Mouse (Mus musculus): Measurements from ENCODE around the gene Hnrnpr. TPM values are rescaled to one million over a fixed set of nuclear protein-coding genes. Genes with fewer than 3 reads are reported as not detected.

The Hnrnpr gene
- polyA plus RNA-seq, 1 experiment from 2014 or later: 182 TPM

GRCm38 (mm10) chr4:136357026-136357425 is 46.3 kb downstream of the Hnrnpr start:
- Histone ChIP-seq H3K4me2 (no peak overlapping the region), H3K27me3 (replicated peaks) (no peaks in the 10 kb centered on the region), H3K9me3 (replicated peaks) (no peaks in the 10 kb centered on the region), H3K4me3 (replicated peaks) (no peak overlapping the region), H3K4me1 (no peaks in the 10 kb centered on the region), H3K27ac (replicated peaks) (no peak overlapping the region), H3K9ac (replicated peaks) (no peak overlapping the region), H3K36me3 (peaks cover 37% of the 10 kb centered on the region)
- 85% methylated on average over 6 of the region's 6 CpGs for WGBS
- ATAC-seq (ENCODE audit: low FRiP score): no peak

DNA sequence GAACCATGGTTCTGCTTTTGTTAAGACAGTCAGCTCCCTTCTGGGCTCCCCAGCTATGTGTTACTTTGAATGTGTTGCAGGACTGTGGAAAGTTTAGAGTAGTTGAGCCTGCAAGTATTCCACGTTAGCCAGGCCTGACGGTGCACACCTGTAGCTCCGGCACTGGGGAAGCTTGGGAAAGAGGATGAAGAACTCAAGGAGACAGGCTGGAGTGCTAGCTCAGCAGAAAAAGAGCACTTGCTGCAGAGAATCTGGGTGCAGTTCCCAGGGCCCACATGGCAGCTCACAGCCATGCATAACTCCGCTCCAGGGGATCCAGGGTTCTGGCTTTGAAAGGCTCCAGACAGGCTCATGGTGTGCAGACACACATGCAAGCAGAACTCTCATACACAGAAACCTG is 46.7 kb downstream of the Hnrnpr start:
- Histone ChIP-seq H3K9ac (replicated peaks) (no peak overlapping the region), H3K36me3 (peaks cover 36% of the 10 kb centered on the region), H3K9me3 (replicated peaks) (no peaks in the 10 kb centered on the region), H3K27me3 (replicated peaks) (no peaks in the 10 kb centered on the region), H3K4me1 (no peaks in the 10 kb centered on the region), H3K27ac (replicated peaks) (no peak overlapping the region), H3K4me2 (no peak overlapping the region), H3K4me3 (replicated peaks) (no peak overlapping the region)
- WGBS: 95% methylated on average over 4 of the region's 4 CpGs
- ATAC-seq (ENCODE audit: low FRiP score): no peak

- ATAC-seq (ENCODE audit: low FRiP score): no peak
- no peaks in the 10 kb centered on the region for H3K36me3 ChIP-seq
- H3K4me1 ChIP-seq: peaks cover 7% of the 10 kb centered on the region
- H3K4me3 ChIP-seq (replicated peaks): no peak overlapping the region
- 70% methylated on average over 4 of the region's 4 CpGs for WGBS
- H3K9me3 ChIP-seq (replicated peaks): no peaks in the 10 kb centered on the region
- no peaks in the 10 kb centered on the region for H3K27me3 ChIP-seq (replicated peaks)
- H3K27ac ChIP-seq (replicated peaks): no peak overlapping the region
- H3K9ac ChIP-seq (replicated peaks): no peak overlapping the region
- H3K4me2 ChIP-seq: no peak overlapping the region
Observed at GRCm38 (mm10) chr4:136367856-136368255, 57.1 kb downstream of the Hnrnpr start.

GRCm38 (mm10) chr4:136369727-136370126 is 59.0 kb downstream of the Hnrnpr start:
- H3K36me3 ChIP-seq: no peaks in the 10 kb centered on the region
- ATAC-seq (ENCODE audit: low FRiP score): no peak
- 3% methylated on average over 3 of the region's 3 CpGs for WGBS
- H3K9ac ChIP-seq (replicated peaks): no peak overlapping the region
- peaks cover 20% of the 10 kb centered on the region for H3K4me1 ChIP-seq
- no peaks in the 10 kb centered on the region for H3K9me3 ChIP-seq (replicated peaks)
- no peak overlapping the region for H3K27ac ChIP-seq (replicated peaks)
- H3K27me3 ChIP-seq (replicated peaks): no peaks in the 10 kb centered on the region
- no peak overlapping the region for H3K4me3 ChIP-seq (replicated peaks)
- H3K4me2 ChIP-seq: no peak overlapping the region

DNA sequence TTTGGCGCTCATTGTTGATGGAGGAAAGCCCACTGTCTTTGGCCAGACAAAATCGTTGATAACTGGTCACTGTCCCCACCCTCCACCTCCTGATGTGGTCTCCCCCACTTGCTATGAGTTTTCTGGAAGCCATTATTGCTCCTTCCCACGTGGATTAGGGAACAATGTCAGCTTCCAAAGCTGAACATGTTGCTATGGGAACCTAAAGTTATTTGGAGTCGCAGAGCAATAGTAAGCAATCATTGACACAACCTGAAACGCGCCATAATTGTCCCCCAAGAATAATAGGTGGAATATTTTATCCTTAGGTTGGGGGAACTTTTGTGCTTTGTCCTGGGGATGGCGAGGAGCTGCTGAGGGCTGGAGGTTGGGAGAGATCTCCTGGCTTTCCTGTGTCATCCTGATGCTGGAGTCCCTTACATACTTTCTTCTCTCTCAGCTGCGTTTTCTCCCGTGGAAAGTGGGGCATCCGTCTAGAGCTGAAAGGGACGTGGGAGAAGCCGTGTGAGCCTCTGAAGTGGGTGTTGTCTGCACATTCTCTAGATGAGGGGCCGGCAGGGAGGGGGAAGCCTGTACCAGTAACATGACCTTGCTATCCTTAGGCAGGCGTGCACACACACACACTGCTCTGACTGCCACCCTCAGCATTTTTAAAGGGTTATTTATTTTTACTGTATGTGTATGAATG is 62.9 kb downstream of the Hnrnpr start:
- peaks cover 18% of the 10 kb centered on the region for H3K4me1 ChIP-seq
- peak overlapping the region; percentile 9; the same call in 1 of the 2 replicates for H3K4me2 ChIP-seq
- no peaks in the 10 kb centered on the region for H3K36me3 ChIP-seq
- no peaks in the 10 kb centered on the region for H3K9me3 ChIP-seq (replicated peaks)
- peak; percentile 41; the same call in 1 of the 2 replicates for ATAC-seq (ENCODE audit: low FRiP score)
- no peaks in the 10 kb centered on the region for H3K27me3 ChIP-seq (replicated peaks)
- peak overlapping the region; percentile 48 for H3K27ac ChIP-seq (replicated peaks)
- H3K9ac ChIP-seq (replicated peaks): 0 out of 2 replicates have a peak overlapping the region, but pooled peaks have one; percentile 2
- 37% methylated on average over 14 of the region's 14 CpGs for WGBS
- no peak overlapping the region for H3K4me3 ChIP-seq (replicated peaks)

DNA sequence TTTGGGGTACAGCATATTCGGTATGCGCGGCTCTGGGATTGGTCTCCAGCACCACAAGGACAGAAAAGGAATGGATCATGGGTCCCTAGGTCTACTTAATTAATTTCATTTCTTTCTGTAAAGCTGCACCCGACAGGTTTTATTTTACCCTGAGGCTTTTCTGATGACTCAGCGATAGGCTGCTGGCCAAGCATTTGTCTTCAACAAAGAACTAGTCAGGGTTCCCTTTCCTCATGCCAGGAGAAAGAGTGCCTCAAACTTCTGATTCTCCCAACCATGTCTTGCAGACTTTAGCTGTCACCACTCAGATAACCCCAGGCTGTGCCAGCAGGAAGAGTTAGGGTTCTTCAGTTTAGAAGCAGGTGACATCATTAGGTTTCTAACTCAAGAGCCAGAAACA is 66.3 kb downstream of the Hnrnpr start:
- Histone ChIP-seq H3K4me2 (no peak overlapping the region), H3K27me3 (replicated peaks) (no peaks in the 10 kb centered on the region), H3K27ac (replicated peaks) (no peak overlapping the region), H3K36me3 (no peaks in the 10 kb centered on the region), H3K9me3 (replicated peaks) (no peaks in the 10 kb centered on the region), H3K9ac (replicated peaks) (no peak overlapping the region), H3K4me3 (replicated peaks) (no peak overlapping the region), H3K4me1 (peaks cover 13% of the 10 kb centered on the region)
- WGBS: 69% methylated on average over 5 of the region's 5 CpGs
- ATAC-seq (ENCODE audit: low FRiP score): no peak

GRCm38 (mm10) chr4:136383052-136383451 is 72.3 kb downstream of the Hnrnpr start:
- Histone ChIP-seq H3K27me3 (replicated peaks) (no peaks in the 10 kb centered on the region), H3K4me2 (no peak overlapping the region), H3K36me3 (no peaks in the 10 kb centered on the region)

GRCm38 (mm10) chr4:136383839-136384238 is 73.1 kb downstream of the Hnrnpr start:
- Histone ChIP-seq H3K27me3 (replicated peaks) (no peaks in the 10 kb centered on the region), H3K9me3 (replicated peaks) (no peaks in the 10 kb centered on the region), H3K4me1 (peaks cover 6% of the 10 kb centered on the region; the same call in 1 of the 2 replicates), H3K4me3 (replicated peaks) (no peak overlapping the region), H3K36me3 (no peaks in the 10 kb centered on the region), H3K27ac (replicated peaks) (0 out of 2 replicates have a peak overlapping the region, but pooled peaks have one; percentile 9), H3K9ac (replicated peaks) (no peak overlapping the region), H3K4me2 (no peak overlapping the region)
- no peak for ATAC-seq (ENCODE audit: low FRiP score)
- 79% methylated on average over 6 of the region's 6 CpGs for WGBS

More at GRCm38 (mm10) chr4:136383052-136383451, 72.3 kb downstream of the Hnrnpr start:
- Histone ChIP-seq H3K9me3 (replicated peaks) (no peaks in the 10 kb centered on the region), H3K27ac (replicated peaks) (no peak overlapping the region), H3K4me3 (replicated peaks) (no peak overlapping the region), H3K9ac (replicated peaks) (no peak overlapping the region), H3K4me1 (peaks cover 6% of the 10 kb centered on the region; the same call in 1 of the 2 replicates)
- WGBS: 87% methylated on average over 5 of the region's 5 CpGs
- no peak for ATAC-seq (ENCODE audit: low FRiP score)

DNA sequence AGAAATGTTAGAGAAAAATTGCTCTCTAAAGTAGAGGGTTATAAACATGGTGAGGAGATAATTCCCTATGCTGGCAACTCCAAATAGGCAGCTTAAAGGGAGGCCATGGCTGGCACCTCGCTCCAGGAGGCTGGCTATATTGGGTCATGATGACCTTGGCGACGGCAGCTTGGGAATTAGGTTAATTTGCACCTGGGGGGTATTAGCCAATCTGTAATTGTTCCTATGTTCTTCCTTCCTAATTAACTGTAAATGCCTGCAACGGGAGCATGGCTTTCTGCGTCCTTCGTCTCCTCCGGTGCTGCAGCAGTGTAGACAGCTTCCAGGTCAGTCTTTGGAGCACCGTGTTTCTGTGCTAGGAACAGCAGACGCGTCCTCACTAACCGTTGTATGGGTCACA is 76.5 kb downstream of the Hnrnpr start:
- H3K27me3 ChIP-seq (replicated peaks): no peaks in the 10 kb centered on the region
- no peak overlapping the region for H3K9ac ChIP-seq (replicated peaks)
- no peak for ATAC-seq (ENCODE audit: low FRiP score)
- H3K4me3 ChIP-seq (replicated peaks): no peak overlapping the region
- H3K4me1 ChIP-seq: peaks cover 6% of the 10 kb centered on the region; the same call in 1 of the 2 replicates
- 0 out of 2 replicates have a peak overlapping the region, but pooled peaks have one; percentile 7 for H3K27ac ChIP-seq (replicated peaks)
- no peaks in the 10 kb centered on the region for H3K9me3 ChIP-seq (replicated peaks)
- WGBS: 52% methylated on average over 11 of the region's 11 CpGs
- no peaks in the 10 kb centered on the region for H3K36me3 ChIP-seq
- no peak overlapping the region for H3K4me2 ChIP-seq

GRCm38 (mm10) chr4:136401806-136402205 is 91.1 kb downstream of the Hnrnpr start:
- Histone ChIP-seq H3K9me3 (replicated peaks) (no peaks in the 10 kb centered on the region), H3K4me2 (no peak overlapping the region), H3K4me3 (replicated peaks) (no peak overlapping the region), H3K4me1 (no peaks in the 10 kb centered on the region), H3K36me3 (no peaks in the 10 kb centered on the region), H3K9ac (replicated peaks) (no peak overlapping the region), H3K27me3 (replicated peaks) (no peaks in the 10 kb centered on the region), H3K27ac (replicated peaks) (no peak overlapping the region)
- no peak for ATAC-seq (ENCODE audit: low FRiP score)
- WGBS: 88% methylated on average over 10 of the region's 10 CpGs

DNA sequence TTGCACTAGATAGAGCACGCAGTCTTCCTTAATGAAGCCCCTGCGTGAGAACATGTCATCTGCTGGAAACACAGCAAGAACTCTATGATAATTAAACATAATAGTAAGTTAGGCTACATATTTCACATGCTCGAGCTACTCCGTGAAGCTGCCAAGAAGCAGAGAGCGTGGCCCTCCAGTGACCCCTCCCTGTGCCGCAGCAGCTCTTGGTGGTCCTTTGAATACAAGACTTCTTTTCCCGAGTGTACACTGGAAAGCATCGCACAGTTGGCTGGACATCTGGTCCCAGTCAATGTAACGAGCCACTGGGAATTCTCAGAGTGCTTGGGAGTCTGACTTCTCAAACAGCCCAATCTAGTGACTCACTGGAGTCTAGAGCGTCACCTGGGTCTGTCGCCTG is 97.1 kb downstream of the Hnrnpr start:
- Histone ChIP-seq H3K27ac (replicated peaks) (no peak overlapping the region), H3K36me3 (no peaks in the 10 kb centered on the region), H3K9me3 (replicated peaks) (no peaks in the 10 kb centered on the region), H3K4me2 (no peak overlapping the region), H3K4me1 (peaks cover 12% of the 10 kb centered on the region), H3K9ac (replicated peaks) (no peak overlapping the region), H3K27me3 (replicated peaks) (no peaks in the 10 kb centered on the region), H3K4me3 (replicated peaks) (no peak overlapping the region)
- WGBS: 56% methylated on average over 11 of the region's 11 CpGs
- no peak for ATAC-seq (ENCODE audit: low FRiP score)
